Mouse (Mus musculus): Measurements from ENCODE around the gene Brca2. TPM values are rescaled to one million over a fixed set of nuclear protein-coding genes. Genes with fewer than 3 reads are reported as not detected.
"Not testable (repeated sequence)": the region's sequence is repeated elsewhere in the genome, so short reads cannot be mapped to it uniquely, and the experiment has no call there.

Brca2 gene
- polyA plus RNA-seq (2015; fragmentation: Nextera tagmentation; extraction: Ambion mirVana), result 11.3 and 16.5 TPM in 2 replicates

GRCm38 (mm10) chr5:150521937-150522866 is at the start of gene Brca2:
Brca2 (plus strand) TSS chr5:150522630.
- ATAC-seq, result peak; percentile 98
- Histone ChIP-seq H3K4me3 (replicated peaks; ENCODE audit: low read length) (peak within 1 kb of the TSS; percentile 73), H3K4me1 (replicated peaks; ENCODE audit: control insufficient read depth, insufficient read depth, low read length) (peaks cover 6% of the 10 kb centered on the region), H3K4me2 (ENCODE audit: low read length) (peak within 1 kb of the TSS; percentile 48), H3K9me3 (ENCODE audit: control insufficient read depth, low read length) (no peaks in the 10 kb centered on the region), H3K27ac (ENCODE audit: low read length) (peak within 1 kb of the TSS; percentile 67), H3K36me3 (ENCODE audit: control insufficient read depth, insufficient read depth) (no peaks in the 10 kb centered on the region), H3K27me3 (replicated peaks; ENCODE audit: control insufficient read depth, insufficient read depth, low read length) (no peaks in the 10 kb centered on the region), H3K9ac (replicated peaks; ENCODE audit: low read depth, low read length) (peak within 1 kb of the TSS; percentile 84)
- 3% methylated on average over 63 of the region's 63 CpGs for WGBS

DNA sequence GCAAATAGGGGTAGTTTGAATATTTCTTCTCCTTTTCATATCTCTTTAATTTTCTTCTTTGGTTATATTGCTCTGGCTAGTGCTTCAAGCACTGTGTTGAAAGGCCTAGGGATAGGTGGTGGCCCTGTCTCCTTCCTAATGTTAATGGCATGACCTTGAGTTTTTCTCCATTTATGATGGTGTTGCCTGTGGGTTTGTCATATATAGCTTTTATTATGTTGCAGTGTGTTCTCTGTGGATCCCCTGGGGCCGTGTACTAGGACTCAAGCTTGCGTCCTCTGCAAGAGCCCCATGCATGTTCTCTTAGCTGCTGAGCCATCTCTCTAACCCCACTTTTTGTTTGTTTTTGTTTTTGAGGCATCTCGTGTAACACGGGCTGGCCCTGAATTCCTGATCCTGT is 45.1 kb upstream of the Brca2 start:
- Histone ChIP-seq H3K4me2 (ENCODE audit: low read length) (no peak overlapping the region), H3K4me1 (replicated peaks; ENCODE audit: control insufficient read depth, insufficient read depth, low read length) (no peaks in the 10 kb centered on the region), H3K4me3 (replicated peaks; ENCODE audit: low read length) (no peak overlapping the region), H3K9me3 (ENCODE audit: control insufficient read depth, low read length) (0 out of 2 replicates have a peak, but pooled peaks cover 3% of the 10 kb centered on the region), H3K36me3 (ENCODE audit: control insufficient read depth, insufficient read depth) (no peaks in the 10 kb centered on the region; the same call in 1 of the 2 replicates), H3K27me3 (replicated peaks; ENCODE audit: control insufficient read depth, insufficient read depth, low read length) (no peaks in the 10 kb centered on the region), H3K9ac (replicated peaks; ENCODE audit: low read depth, low read length) (no peak overlapping the region), H3K27ac (ENCODE audit: low read length) (no peak overlapping the region)
- ATAC-seq, result no peak
- 88% methylated on average over 4 of the region's 4 CpGs for WGBS

GRCm38 (mm10) chr5:150478612-150479011 is 43.8 kb upstream of the Brca2 start:
- ATAC-seq, result no peak
- peaks cover 2% of the 10 kb centered on the region; the same call in 1 of the 2 replicates for H3K36me3 ChIP-seq (ENCODE audit: control insufficient read depth, insufficient read depth)

DNA sequence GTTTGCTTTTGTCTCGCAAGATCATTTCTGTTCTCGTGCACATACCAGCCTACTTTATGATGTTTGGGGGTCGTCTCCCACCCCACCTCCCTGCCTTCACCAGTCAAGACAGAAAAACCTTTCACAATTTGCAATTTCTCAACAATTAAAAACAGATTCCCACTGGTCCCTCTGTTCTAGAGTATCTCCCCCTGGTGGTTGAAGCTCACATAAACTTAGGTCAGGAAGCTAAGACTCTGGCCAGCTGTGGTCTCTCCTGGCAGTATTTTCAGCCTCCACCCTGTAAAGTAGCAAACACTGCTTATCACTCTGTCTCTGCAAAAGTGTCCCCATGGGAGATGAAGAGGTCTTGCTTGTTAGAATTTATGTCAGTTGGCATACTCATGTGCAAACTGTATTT is 37.2 kb upstream of the Brca2 start:
- ATAC-seq, result no peak
- Histone ChIP-seq H3K9ac (replicated peaks; ENCODE audit: low read depth, low read length) (no peak overlapping the region), H3K27ac (ENCODE audit: low read length) (no peak overlapping the region), H3K4me1 (replicated peaks; ENCODE audit: control insufficient read depth, insufficient read depth, low read length) (no peaks in the 10 kb centered on the region), H3K36me3 (ENCODE audit: control insufficient read depth, insufficient read depth) (peaks cover 2% of the 10 kb centered on the region; the same call in 1 of the 2 replicates), H3K4me3 (replicated peaks; ENCODE audit: low read length) (no peak overlapping the region), H3K27me3 (replicated peaks; ENCODE audit: control insufficient read depth, insufficient read depth, low read length) (no peaks in the 10 kb centered on the region), H3K9me3 (ENCODE audit: control insufficient read depth, low read length) (no peaks in the 10 kb centered on the region), H3K4me2 (ENCODE audit: low read length) (no peak overlapping the region)
- WGBS, result 65% methylated on average over 3 of the region's 3 CpGs

More at GRCm38 (mm10) chr5:150478612-150479011, 43.8 kb upstream of the Brca2 start:
- no peak overlapping the region for H3K4me2 ChIP-seq (ENCODE audit: low read length)
- H3K4me1 ChIP-seq (replicated peaks; ENCODE audit: control insufficient read depth, insufficient read depth, low read length), result no peaks in the 10 kb centered on the region
- H3K9ac ChIP-seq (replicated peaks; ENCODE audit: low read depth, low read length), result no peak overlapping the region
- WGBS, result 86% methylated on average over 4 of the region's 4 CpGs
- no peak overlapping the region for H3K27ac ChIP-seq (ENCODE audit: low read length)
- no peaks in the 10 kb centered on the region for H3K9me3 ChIP-seq (ENCODE audit: control insufficient read depth, low read length)
- H3K4me3 ChIP-seq (replicated peaks; ENCODE audit: low read length), result no peak overlapping the region
- H3K27me3 ChIP-seq (replicated peaks; ENCODE audit: control insufficient read depth, insufficient read depth, low read length), result no peaks in the 10 kb centered on the region

DNA sequence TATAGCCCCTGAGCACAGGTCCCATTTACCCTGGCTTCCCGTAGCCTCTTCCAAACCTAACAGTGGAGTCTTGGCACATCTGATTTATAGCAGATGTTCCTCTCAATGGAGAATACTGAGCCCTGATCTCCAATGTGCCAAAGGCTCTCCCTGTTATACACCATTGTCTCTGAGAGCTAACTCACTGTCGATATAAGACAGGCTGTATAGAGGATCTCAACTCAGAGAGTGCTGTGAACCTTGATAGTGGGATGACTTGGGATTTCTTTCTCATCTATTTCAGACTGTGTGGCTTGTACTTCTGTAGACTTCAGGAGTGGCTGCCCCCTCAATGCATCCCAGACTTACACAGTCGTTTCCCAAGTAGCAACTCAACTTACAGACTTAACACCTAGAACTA is 32.1 kb upstream of the Brca2 start:
- Histone ChIP-seq H3K27me3 (replicated peaks; ENCODE audit: control insufficient read depth, insufficient read depth, low read length) (no peaks in the 10 kb centered on the region), H3K9ac (replicated peaks; ENCODE audit: low read depth, low read length) (no peak overlapping the region), H3K27ac (ENCODE audit: low read length) (no peak overlapping the region), H3K9me3 (ENCODE audit: control insufficient read depth, low read length) (no peaks in the 10 kb centered on the region), H3K4me2 (ENCODE audit: low read length) (no peak overlapping the region), H3K4me1 (replicated peaks; ENCODE audit: control insufficient read depth, insufficient read depth, low read length) (no peaks in the 10 kb centered on the region), H3K4me3 (replicated peaks; ENCODE audit: low read length) (no peak overlapping the region), H3K36me3 (ENCODE audit: control insufficient read depth, insufficient read depth) (peaks cover 2% of the 10 kb centered on the region)
- ATAC-seq, result no peak
- WGBS, result 92% methylated on average over 3 of the region's 3 CpGs

DNA sequence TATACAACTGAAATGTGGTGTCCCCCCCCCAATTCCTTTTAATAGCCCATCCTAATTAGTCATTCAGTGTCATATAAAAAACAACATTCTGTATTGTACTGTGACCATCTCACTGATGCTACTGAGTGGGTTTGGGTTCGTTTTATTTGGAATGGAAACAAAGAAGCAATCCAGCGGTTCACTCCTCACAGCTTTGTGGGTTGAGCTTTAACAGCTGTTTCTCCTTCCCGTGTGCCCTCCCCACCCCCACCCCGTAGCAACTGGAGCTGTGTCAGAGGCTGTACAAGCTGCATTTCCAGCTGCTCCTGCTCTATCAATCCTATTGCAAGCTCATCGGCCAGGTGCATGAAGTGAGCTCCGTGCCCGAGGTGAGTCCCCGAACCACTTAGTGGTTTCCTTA is 31.6 kb upstream of the Brca2 start:
- ATAC-seq, result no peak
- Histone ChIP-seq H3K4me2 (ENCODE audit: low read length) (no peak overlapping the region), H3K4me3 (replicated peaks; ENCODE audit: low read length) (no peak overlapping the region), H3K9me3 (ENCODE audit: control insufficient read depth, low read length) (no peaks in the 10 kb centered on the region), H3K9ac (replicated peaks; ENCODE audit: low read depth, low read length) (no peak overlapping the region), H3K27me3 (replicated peaks; ENCODE audit: control insufficient read depth, insufficient read depth, low read length) (no peaks in the 10 kb centered on the region), H3K4me1 (replicated peaks; ENCODE audit: control insufficient read depth, insufficient read depth, low read length) (no peaks in the 10 kb centered on the region), H3K36me3 (ENCODE audit: control insufficient read depth, insufficient read depth) (peaks cover 6% of the 10 kb centered on the region), H3K27ac (ENCODE audit: low read length) (no peak overlapping the region)
- 80% methylated on average over 8 of the region's 8 CpGs for WGBS

DNA sequence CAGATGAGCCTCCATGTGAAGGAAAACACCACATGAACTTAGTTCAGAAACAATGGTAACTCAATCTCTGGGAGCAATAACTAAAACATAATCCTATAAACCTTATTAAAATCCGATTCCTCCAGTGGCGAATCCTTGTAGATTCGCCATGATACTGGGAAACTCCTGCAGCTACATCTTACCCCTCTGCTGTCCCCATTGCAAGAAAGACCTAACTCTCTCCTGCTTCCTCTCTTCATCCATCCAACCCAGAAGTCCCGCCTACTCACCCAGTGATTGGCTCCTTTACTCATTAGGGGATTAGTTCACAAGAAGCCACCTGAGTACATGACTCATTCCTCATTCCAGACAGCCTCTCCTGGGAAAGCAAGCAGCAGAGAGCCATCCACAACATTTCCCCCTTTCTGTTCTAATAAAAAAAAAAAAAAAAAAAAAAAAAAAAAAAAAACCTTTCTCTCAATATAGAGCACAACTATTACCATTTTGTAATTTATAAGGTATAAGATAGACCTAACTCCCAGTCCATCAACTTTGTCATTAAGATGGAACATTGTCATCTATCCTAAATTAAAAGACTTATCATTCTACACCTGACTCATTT is 30.8 kb upstream of the Brca2 start:
- not testable (repeated sequence) for H3K4me3 ChIP-seq (replicated peaks; ENCODE audit: low read length); H3K4me2 ChIP-seq (ENCODE audit: low read length); H3K4me1 ChIP-seq (replicated peaks; ENCODE audit: control insufficient read depth, insufficient read depth, low read length); H3K9me3 ChIP-seq (ENCODE audit: control insufficient read depth, low read length); H3K27ac ChIP-seq (ENCODE audit: low read length); H3K9ac ChIP-seq (replicated peaks; ENCODE audit: low read depth, low read length); ATAC-seq; H3K27me3 ChIP-seq (replicated peaks; ENCODE audit: control insufficient read depth, insufficient read depth, low read length)
- 86% methylated on average over 4 of the region's 4 CpGs for WGBS
- peaks cover 11% of the 10 kb centered on the region for H3K36me3 ChIP-seq (ENCODE audit: control insufficient read depth, insufficient read depth)

DNA sequence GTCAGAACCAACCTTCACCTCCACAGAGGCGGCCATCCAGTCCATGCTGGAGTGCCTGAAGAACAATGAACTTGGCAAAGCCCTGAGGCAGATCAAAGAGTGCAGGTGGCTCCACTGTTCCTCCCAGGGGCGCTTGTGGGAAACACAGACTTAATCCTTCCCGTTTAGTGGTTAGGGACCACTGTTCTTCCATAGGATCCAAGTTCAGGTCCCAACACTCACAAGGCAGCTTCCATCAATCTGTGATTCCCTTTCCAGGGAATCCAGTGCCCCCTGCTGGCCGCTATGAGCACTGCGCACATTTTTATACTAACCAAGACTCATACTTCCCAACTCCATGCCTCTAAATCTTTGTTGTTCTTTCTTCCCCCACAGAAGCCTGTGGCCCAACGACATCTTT is 26.6 kb upstream of the Brca2 start:
- H3K36me3 ChIP-seq (ENCODE audit: control insufficient read depth, insufficient read depth), result peaks cover 11% of the 10 kb centered on the region
- no peaks in the 10 kb centered on the region for H3K4me1 ChIP-seq (replicated peaks; ENCODE audit: control insufficient read depth, insufficient read depth, low read length)
- H3K9me3 ChIP-seq (ENCODE audit: control insufficient read depth, low read length), result no peaks in the 10 kb centered on the region
- 42% methylated on average over 6 of the region's 6 CpGs for WGBS
- ATAC-seq, result no peak
- no peak overlapping the region for H3K4me2 ChIP-seq (ENCODE audit: low read length)
- no peak overlapping the region for H3K4me3 ChIP-seq (replicated peaks; ENCODE audit: low read length)
- H3K27me3 ChIP-seq (replicated peaks; ENCODE audit: control insufficient read depth, insufficient read depth, low read length), result no peaks in the 10 kb centered on the region
- H3K9ac ChIP-seq (replicated peaks; ENCODE audit: low read depth, low read length), result no peak overlapping the region
- no peak overlapping the region for H3K27ac ChIP-seq (ENCODE audit: low read length)

GRCm38 (mm10) chr5:150510451-150511225 is 11.8 kb upstream of the Brca2 start:
- H3K9ac ChIP-seq (replicated peaks; ENCODE audit: low read depth, low read length), result no peak overlapping the region
- no peaks in the 10 kb centered on the region for H3K4me1 ChIP-seq (replicated peaks; ENCODE audit: control insufficient read depth, insufficient read depth, low read length)
- H3K9me3 ChIP-seq (ENCODE audit: control insufficient read depth, low read length), result no peaks in the 10 kb centered on the region
- ATAC-seq, result no peak
- H3K27me3 ChIP-seq (replicated peaks; ENCODE audit: control insufficient read depth, insufficient read depth, low read length), result no peaks in the 10 kb centered on the region
- H3K36me3 ChIP-seq (ENCODE audit: control insufficient read depth, insufficient read depth), result no peaks in the 10 kb centered on the region
- no peak overlapping the region for H3K4me3 ChIP-seq (replicated peaks; ENCODE audit: low read length)
- no peak overlapping the region for H3K4me2 ChIP-seq (ENCODE audit: low read length)
- WGBS, result 85% methylated on average over 6 of the region's 6 CpGs
- H3K27ac ChIP-seq (ENCODE audit: low read length), result no peak overlapping the region
